Mouse (Mus musculus) stomach, embryonic 14.5 days (tissue): ENCODE measurements around the gene Prps1l3. TPM values are rescaled to one million over a fixed set of nuclear protein-coding genes. Genes with fewer than 3 reads are reported as not detected.

ENCODE experiments used
- ATAC-seq: fragments of 200-750 bp; cut with Nextera tagmentation; 2 replicates; pipeline ENCODE4 v1.8.0; 2017; ENCODE audit warnings: low read depth, moderate TSS enrichment; ENCODE audit not compliant: insufficient number of reproducible peaks, insufficient read depth, low FRiP score
- H3K27ac ChIP-seq: fragments of 300-500 bp; sonication (generic); 2 replicates; pipeline ENCODE4 v1.5.1; 2014; ENCODE audit warnings: mild to moderate bottlenecking, low read length, moderate library complexity, mixed read lengths
- H3K27me3 ChIP-seq: fragments of 300-500 bp; sonication (generic); 2 replicates; pipeline ENCODE4 v1.6.1; 2014; ENCODE audit warnings: low read length, control low read depth, mixed read lengths; ENCODE audit not compliant: control insufficient read depth, insufficient read depth
- H3K36me3 ChIP-seq: fragments of 300-500 bp; sonication (generic); 2 replicates; pipeline ENCODE4 v1.6.1; 2014; ENCODE audit warnings: mild to moderate bottlenecking, control low read depth, low read length, moderate library complexity, mixed read lengths; ENCODE audit not compliant: control insufficient read depth, insufficient read depth
- H3K4me1 ChIP-seq: fragments of 300-500 bp; sonication (generic); 2 replicates; pipeline ENCODE4 v1.6.1; 2014; ENCODE audit warnings: low read length, control low read depth, mixed read lengths; ENCODE audit not compliant: control insufficient read depth, insufficient read depth
- H3K4me2 ChIP-seq: fragments of 300-500 bp; sonication (generic); replicated peaks from 2 replicates; pipeline ENCODE4 v1.6.1; 2014; ENCODE audit warnings: low read depth, low read length, control low read depth
- H3K4me3 ChIP-seq: fragments of 300-500 bp; sonication (generic); 2 replicates; pipeline ENCODE4 v1.5.1; 2014; ENCODE audit warnings: low read depth, low read length, control low read depth
- H3K9ac ChIP-seq: fragments of 300-500 bp; sonication (generic); replicated peaks from 2 replicates; pipeline ENCODE4 v1.6.1; 2014; ENCODE audit warnings: low read depth, mild to moderate bottlenecking, control low read depth, low read length, moderate library complexity, mixed read lengths
- H3K9me3 ChIP-seq: fragments of 300-500 bp; sonication (generic); 2 replicates; pipeline ENCODE4 v1.6.1; 2016; ENCODE audit warnings: low read depth, low read length, control low read depth; ENCODE audit not compliant: control insufficient read depth
- WGBS: fragments of 180-500 bp; shearing (Covaris S2); extraction: QIAGEN DNeasy Blood & Tissue Kit; methylation state at CpG from one replicate; pipeline ENCODE4 v1.1.7; 2014; 5-methylcytosine and 5-hydroxymethylcytosine counted together
- polyA plus RNA-seq: library from polyadenylated mRNA; unstranded; fragments of >200 nt; fragmentation: Nextera tagmentation; extraction: Ambion mirVana; gene quantifications from 2 replicates; pipeline ENCODE4 v1.2.1, GENCODE M21; 2014

Prps1l3 gene
- polyA plus RNA-seq, 1 experiment from 2014 or later, result 81.1 TPM

DNA sequence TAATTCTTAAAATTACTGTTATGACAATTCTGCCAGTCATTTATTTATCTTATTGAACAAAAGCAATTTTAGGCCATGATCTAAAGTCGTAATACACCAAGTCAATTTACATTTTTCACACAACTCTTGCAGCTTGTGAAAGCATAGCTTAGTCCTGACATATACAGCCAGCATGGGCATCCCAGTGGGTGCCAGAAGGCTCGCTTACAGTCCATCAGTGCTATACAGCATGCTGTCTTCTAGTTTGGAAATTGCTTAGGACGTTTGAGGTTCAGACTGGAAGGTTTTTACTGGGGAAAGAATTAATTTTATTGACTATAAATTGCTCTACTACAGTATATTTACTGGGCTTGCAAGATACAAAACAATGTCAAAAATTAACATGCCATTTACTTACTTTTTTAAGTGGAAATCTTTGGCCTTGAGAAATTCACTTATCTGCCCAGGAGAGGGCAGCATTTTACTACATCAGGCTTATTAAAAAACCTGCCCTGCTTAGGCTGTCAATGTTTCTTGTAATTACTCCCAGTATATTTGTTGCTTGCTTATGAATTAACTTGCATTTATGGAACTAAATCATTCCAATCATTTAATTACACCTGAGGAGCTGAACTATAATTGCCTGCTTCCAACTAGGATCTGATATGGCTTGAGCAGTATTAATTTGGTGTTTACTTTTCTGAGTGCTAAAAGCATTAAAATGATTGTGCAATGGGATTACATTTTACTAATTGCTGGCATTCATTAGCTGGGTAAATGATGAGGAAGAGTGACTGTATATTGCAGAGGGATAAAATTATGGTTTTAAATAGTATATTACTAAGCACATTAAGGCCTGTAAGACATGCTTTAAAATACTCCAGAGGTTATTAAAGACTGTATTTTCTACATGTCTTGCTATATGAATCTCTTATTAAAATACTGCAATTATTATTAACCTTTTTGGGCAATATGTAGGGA is 51.2 kb downstream of the Prps1l3 start:
- Histone ChIP-seq H3K4me2 (no peak overlapping the region), H3K4me3 (no peak overlapping the region), H3K27ac (no peak overlapping the region), H3K4me1 (no peaks in the 10 kb centered on the region), H3K36me3 (no peaks in the 10 kb centered on the region), H3K9me3 (no peaks in the 10 kb centered on the region), H3K27me3 (no peaks in the 10 kb centered on the region), H3K9ac (no peak overlapping the region)
- no peak for ATAC-seq
- WGBS, result 46% methylated on average over 3 of the region's 3 CpGs

DNA sequence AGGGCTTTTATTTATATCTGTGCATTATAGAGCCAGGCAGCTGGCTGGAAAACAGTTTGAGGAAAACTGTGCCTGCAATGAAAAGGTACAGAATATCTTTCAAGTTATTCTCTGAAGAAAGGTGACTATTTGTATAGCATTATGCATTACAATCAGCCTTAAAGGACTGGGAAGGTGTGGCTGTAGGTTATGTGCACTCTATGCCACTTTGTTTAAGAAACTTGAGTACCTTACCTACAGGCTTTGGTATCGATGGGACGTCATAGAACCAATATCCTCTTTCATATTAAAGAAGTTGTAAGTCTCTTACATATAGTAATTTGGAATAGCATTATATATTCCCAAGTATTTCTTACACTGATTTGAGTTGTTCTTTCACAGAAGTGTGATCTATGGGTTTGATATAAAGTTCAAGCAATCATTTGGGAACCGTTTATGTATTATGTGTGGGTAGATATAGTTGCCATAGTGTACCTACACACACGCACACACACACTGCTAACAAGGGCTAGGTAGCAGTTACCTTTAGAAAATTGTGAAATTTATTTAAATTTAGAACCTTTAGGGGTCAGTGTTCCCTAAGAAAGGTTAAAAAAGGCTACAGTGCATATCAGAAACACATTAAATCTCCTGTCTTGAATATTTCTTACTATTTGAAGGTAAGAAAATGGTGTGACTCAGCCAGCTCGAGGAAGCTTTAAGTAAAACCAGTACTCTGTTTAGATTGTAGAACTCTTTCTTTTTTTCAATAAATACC is 55.3 kb downstream of the Prps1l3 start:
- H3K4me3 ChIP-seq, result no peak overlapping the region
- no peak overlapping the region for H3K27ac ChIP-seq
- 74% methylated on average over 5 of the region's 5 CpGs for WGBS
- no peaks in the 10 kb centered on the region for H3K4me1 ChIP-seq
- H3K4me2 ChIP-seq, result no peak overlapping the region
- no peaks in the 10 kb centered on the region for H3K9me3 ChIP-seq
- no peaks in the 10 kb centered on the region for H3K27me3 ChIP-seq
- no peak overlapping the region for H3K9ac ChIP-seq
- no peaks in the 10 kb centered on the region for H3K36me3 ChIP-seq
- peak; percentile 61; the same call in 1 of the 2 replicates for ATAC-seq

Other genes with a start within 250 kb of the Prps1l3 start
- 4.1 and 4.5 TPM in 2 replicates for gene Slc25a21, start 32.9 kb upstream of the Prps1l3 start, polyA plus RNA-seq
- 13.5 and 14.8 TPM in 2 replicates for gene Mipol1, start within 50 bp of the Prps1l3 start, polyA plus RNA-seq